Mouse (Mus musculus): ENCODE results near the gene Camk2n2. TPM values are rescaled to one million over a fixed set of nuclear protein-coding genes. Genes with fewer than 3 reads are reported as not detected.

Camk2n2 gene
- polyA plus RNA-seq, 1 experiment from 2014 or later, result 0.57 TPM

- H3K9ac ChIP-seq (ENCODE audit: low read length), result no peak overlapping the region
- H3K27me3 ChIP-seq (ENCODE audit: control insufficient read depth, insufficient read depth, low read length), result no peaks in the 10 kb centered on the region; the same call in 1 of the 2 replicates
- H3K36me3 ChIP-seq (ENCODE audit: control insufficient read depth, insufficient read depth, low read length), result no peaks in the 10 kb centered on the region
- WGBS, result 71% methylated on average over 7 of the region's 7 CpGs
- no peak overlapping the region for H3K4me3 ChIP-seq (ENCODE audit: control insufficient read depth in 1 of 2, insufficient read depth in 1 of 2, low read depth in 1 of 2, low read length in 2 of 2)
- no peaks in the 10 kb centered on the region for H3K4me1 ChIP-seq (ENCODE audit: control insufficient read depth in 2 of 2, insufficient read depth in 2 of 2, low read length in 2 of 2)
- H3K9me3 ChIP-seq (ENCODE audit: control insufficient read depth, low read length), result no peaks in the 10 kb centered on the region
- ATAC-seq (ENCODE audit: insufficient number of reproducible peaks, insufficient read depth, low FRiP score, low read depth), result no peak
- no peak overlapping the region for H3K4me2 ChIP-seq (ENCODE audit: low read length)
- H3K27ac ChIP-seq (replicated peaks in 1 of 2; ENCODE audit: control insufficient read depth in 1 of 2, insufficient read depth in 1 of 2, low read depth in 2 of 2, low read length in 2 of 2), result no peak overlapping the region
Measured at GRCm38 (mm10) chr16:20643911-20644310, 22.8 kb upstream of the Camk2n2 start.

GRCm38 (mm10) chr16:20642161-20642560 is 21.1 kb upstream of the Camk2n2 start:
- Histone ChIP-seq H3K27me3 (ENCODE audit: control insufficient read depth, insufficient read depth, low read length) (no peaks in the 10 kb centered on the region; the same call in 1 of the 2 replicates), H3K36me3 (ENCODE audit: control insufficient read depth, insufficient read depth, low read length) (no peaks in the 10 kb centered on the region), H3K27ac (replicated peaks in 1 of 2; ENCODE audit: control insufficient read depth in 1 of 2, insufficient read depth in 1 of 2, low read depth in 2 of 2, low read length in 2 of 2) (no peak overlapping the region), H3K4me2 (ENCODE audit: low read length) (no peak overlapping the region), H3K9ac (ENCODE audit: low read length) (no peak overlapping the region), H3K4me1 (ENCODE audit: control insufficient read depth in 2 of 2, insufficient read depth in 2 of 2, low read length in 2 of 2) (no peaks in the 10 kb centered on the region), H3K4me3 (ENCODE audit: control insufficient read depth in 1 of 2, insufficient read depth in 1 of 2, low read depth in 1 of 2, low read length in 2 of 2) (no peak overlapping the region), H3K9me3 (ENCODE audit: control insufficient read depth, low read length) (no peaks in the 10 kb centered on the region)
- no peak for ATAC-seq (ENCODE audit: insufficient number of reproducible peaks, insufficient read depth, low FRiP score, low read depth)
- WGBS, result under 1% methylated on average over 8 of the region's 8 CpGs

- 82% methylated on average over 8 of the region's 8 CpGs for WGBS
- Histone ChIP-seq H3K9ac (ENCODE audit: low read length) (no peak overlapping the region), H3K9me3 (ENCODE audit: control insufficient read depth, low read length) (no peaks in the 10 kb centered on the region), H3K27ac (replicated peaks in 1 of 2; ENCODE audit: control insufficient read depth in 1 of 2, insufficient read depth in 1 of 2, low read depth in 2 of 2, low read length in 2 of 2) (no peak overlapping the region), H3K4me1 (ENCODE audit: control insufficient read depth in 2 of 2, insufficient read depth in 2 of 2, low read length in 2 of 2) (no peaks in the 10 kb centered on the region), H3K4me3 (ENCODE audit: control insufficient read depth in 1 of 2, insufficient read depth in 1 of 2, low read depth in 1 of 2, low read length in 2 of 2) (no peak overlapping the region), H3K36me3 (ENCODE audit: control insufficient read depth, insufficient read depth, low read length) (no peaks in the 10 kb centered on the region), H3K4me2 (ENCODE audit: low read length) (no peak overlapping the region), H3K27me3 (ENCODE audit: control insufficient read depth, insufficient read depth, low read length) (no peaks in the 10 kb centered on the region)
- no peak for ATAC-seq (ENCODE audit: insufficient number of reproducible peaks, insufficient read depth, low FRiP score, low read depth)
Measured at GRCm38 (mm10) chr16:20638367-20638766, 17.3 kb upstream of the Camk2n2 start.

GRCm38 (mm10) chr16:20637410-20637809 is 16.3 kb upstream of the Camk2n2 start:
- H3K4me2 ChIP-seq (ENCODE audit: low read length), result no peak overlapping the region
- H3K27me3 ChIP-seq (ENCODE audit: control insufficient read depth, insufficient read depth, low read length), result no peaks in the 10 kb centered on the region
- H3K36me3 ChIP-seq (ENCODE audit: control insufficient read depth, insufficient read depth, low read length), result no peaks in the 10 kb centered on the region
- no peak overlapping the region for H3K4me3 ChIP-seq (ENCODE audit: control insufficient read depth in 1 of 2, insufficient read depth in 1 of 2, low read depth in 1 of 2, low read length in 2 of 2)
- ATAC-seq (ENCODE audit: insufficient number of reproducible peaks, insufficient read depth, low FRiP score, low read depth), result no peak
- no peaks in the 10 kb centered on the region for H3K9me3 ChIP-seq (ENCODE audit: control insufficient read depth, low read length)
- 70% methylated on average over 8 of the region's 8 CpGs for WGBS
- no peak overlapping the region for H3K27ac ChIP-seq (replicated peaks in 1 of 2; ENCODE audit: control insufficient read depth in 1 of 2, insufficient read depth in 1 of 2, low read depth in 2 of 2, low read length in 2 of 2)
- no peak overlapping the region for H3K9ac ChIP-seq (ENCODE audit: low read length)
- no peaks in the 10 kb centered on the region for H3K4me1 ChIP-seq (ENCODE audit: control insufficient read depth in 2 of 2, insufficient read depth in 2 of 2, low read length in 2 of 2)

- peak within 1 kb of the TSS; percentile 48 to 52 for H3K4me3 ChIP-seq (ENCODE audit: control insufficient read depth in 1 of 2, insufficient read depth in 1 of 2, low read depth in 1 of 2, low read length in 2 of 2)
Measured at GRCm38 (mm10) chr16:20629731-20630634, 8.9 kb upstream of the Camk2n2 start, which contains the start of gene Ece2. Gene Ece2, plus strand, starts transcription at chr16:20629828.

GRCm38 (mm10) chr16:20628871-20629391 is 7.8 kb upstream of the Camk2n2 start:
- peaks cover 26% of the 10 kb centered on the region for H3K27me3 ChIP-seq (ENCODE audit: control insufficient read depth, insufficient read depth, low read length)

More at GRCm38 (mm10) chr16:20629731-20630634, 8.9 kb upstream of the Camk2n2 start, which contains the start of gene Ece2:
- no peak within 1 kb of the TSS for H3K27ac ChIP-seq (replicated peaks in 1 of 2; ENCODE audit: control insufficient read depth in 1 of 2, insufficient read depth in 1 of 2, low read depth in 2 of 2, low read length in 2 of 2)
- H3K9ac ChIP-seq (ENCODE audit: low read length), result peak within 1 kb of the TSS; percentile 67
- peaks cover 0 to 7% of the 10 kb centered on the region in 2 experiments; a peak in 2 of 4 replicates for H3K4me1 ChIP-seq (ENCODE audit: control insufficient read depth in 2 of 2, insufficient read depth in 2 of 2, low read length in 2 of 2)
- ATAC-seq (ENCODE audit: insufficient number of reproducible peaks, insufficient read depth, low FRiP score, low read depth), result 0 out of 2 replicates have a peak, but pooled peaks have one; percentile 21
- peak within 1 kb of the TSS; percentile 84 for H3K4me2 ChIP-seq (ENCODE audit: low read length)
- H3K27me3 ChIP-seq (ENCODE audit: control insufficient read depth, insufficient read depth, low read length), result peaks cover 26% of the 10 kb centered on the region
- no peaks in the 10 kb centered on the region for H3K9me3 ChIP-seq (ENCODE audit: control insufficient read depth, low read length)
- 7% methylated on average over 53 of the region's 54 CpGs for WGBS
- no peaks in the 10 kb centered on the region for H3K36me3 ChIP-seq (ENCODE audit: control insufficient read depth, insufficient read depth, low read length)

GRCm38 (mm10) chr16:20623211-20623610 is 2.1 kb upstream of the Camk2n2 start:
- peaks cover 46% of the 10 kb centered on the region for H3K27me3 ChIP-seq (ENCODE audit: control insufficient read depth, insufficient read depth, low read length)
- H3K4me2 ChIP-seq (ENCODE audit: low read length), result no peak overlapping the region
- no peak overlapping the region for H3K9ac ChIP-seq (ENCODE audit: low read length)
- peaks cover 5 to 31% of the 10 kb centered on the region in 2 experiments; a peak in 3 of 4 replicates for H3K4me1 ChIP-seq (ENCODE audit: control insufficient read depth in 2 of 2, insufficient read depth in 2 of 2, low read length in 2 of 2)
- no peak overlapping the region for H3K27ac ChIP-seq (replicated peaks in 1 of 2; ENCODE audit: control insufficient read depth in 1 of 2, insufficient read depth in 1 of 2, low read depth in 2 of 2, low read length in 2 of 2)
- no peaks in the 10 kb centered on the region for H3K9me3 ChIP-seq (ENCODE audit: control insufficient read depth, low read length)
- 50% methylated on average over 2 of the region's 2 CpGs for WGBS
- no peak overlapping the region for H3K4me3 ChIP-seq (ENCODE audit: control insufficient read depth in 1 of 2, insufficient read depth in 1 of 2, low read depth in 1 of 2, low read length in 2 of 2)
- no peak for ATAC-seq (ENCODE audit: insufficient number of reproducible peaks, insufficient read depth, low FRiP score, low read depth)
- H3K36me3 ChIP-seq (ENCODE audit: control insufficient read depth, insufficient read depth, low read length), result no peaks in the 10 kb centered on the region

More at GRCm38 (mm10) chr16:20628871-20629391, 7.8 kb upstream of the Camk2n2 start:
- H3K9ac ChIP-seq (ENCODE audit: low read length), result no peak overlapping the region
- 48% methylated on average over 11 of the region's 11 CpGs for WGBS
- no peak overlapping the region for H3K27ac ChIP-seq (replicated peaks in 1 of 2; ENCODE audit: control insufficient read depth in 1 of 2, insufficient read depth in 1 of 2, low read depth in 2 of 2, low read length in 2 of 2)
- no peak overlapping the region for H3K4me3 ChIP-seq (ENCODE audit: control insufficient read depth in 1 of 2, insufficient read depth in 1 of 2, low read depth in 1 of 2, low read length in 2 of 2)
- H3K4me2 ChIP-seq (ENCODE audit: low read length), result no peak overlapping the region
- ATAC-seq (ENCODE audit: insufficient number of reproducible peaks, insufficient read depth, low FRiP score, low read depth), result no peak
- H3K9me3 ChIP-seq (ENCODE audit: control insufficient read depth, low read length), result no peaks in the 10 kb centered on the region
- H3K36me3 ChIP-seq (ENCODE audit: control insufficient read depth, insufficient read depth, low read length), result no peaks in the 10 kb centered on the region
- H3K4me1 ChIP-seq (ENCODE audit: control insufficient read depth in 2 of 2, insufficient read depth in 2 of 2, low read length in 2 of 2), result peaks cover 0 to 7% of the 10 kb centered on the region in 2 experiments; a peak in 2 of 4 replicates
